Mouse (Mus musculus) testis, adult 2 months (tissue): ENCODE measurements around the gene Klhl35.

Source experiments
- CTCF ChIP-seq: fragments of 200-500 bp; IDR thresholded peaks from 2 replicates; pipeline ENCODE4 v1.5.1; 2012; ENCODE audit warnings: low read depth, mild to moderate bottlenecking, inconsistent platforms, low read length, moderate library complexity; ENCODE audit not compliant: control insufficient read depth, insufficient read depth, insufficient replicate concordance
- POLR2A ChIP-seq: fragments of 200-500 bp; IDR thresholded peaks from 2 replicates; pipeline ENCODE4 v1.6.1; 2012; ENCODE audit warnings: low read depth, mild to moderate bottlenecking, inconsistent platforms, low read length, moderate library complexity; ENCODE audit not compliant: control insufficient read depth

DNA sequence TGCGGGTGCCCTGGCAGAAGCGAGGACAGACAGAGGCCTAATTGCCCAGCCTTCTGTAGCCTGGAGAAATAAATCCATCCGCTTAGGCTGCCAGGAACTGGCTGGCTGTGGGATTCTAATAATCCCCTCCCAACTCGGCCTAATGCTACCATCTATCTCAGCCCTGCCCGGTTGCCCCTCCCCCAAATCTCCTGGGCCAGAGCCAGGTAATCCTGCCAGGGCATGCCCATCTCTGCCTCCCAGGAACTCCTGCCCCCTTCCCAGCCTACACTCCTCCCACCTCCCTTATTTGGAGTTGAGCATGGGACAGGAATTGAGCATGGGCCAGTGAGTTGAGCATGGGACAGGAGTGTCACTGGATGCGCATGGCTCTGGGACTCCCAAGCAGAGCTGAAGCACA, 36.0 kb upstream of the Klhl35 start:
- TF ChIP-seq CTCF (no peak), POLR2A (no peak)
